Mouse (Mus musculus) ES-Bruce4 (cell line): ENCODE measurements around the gene Trim71.

Experiments used
- CTCF ChIP-seq: IDR thresholded peaks from one replicate; pipeline ENCODE4 v1.8.1; 2011; ENCODE audit warnings: low read depth, low read length
- EP300 ChIP-seq: IDR thresholded peaks from 2 replicates; pipeline ENCODE4 v1.6.1; 2011; ENCODE audit warnings: low read depth, low read length; ENCODE audit not compliant: insufficient read depth
- POLR2A ChIP-seq: IDR thresholded peaks from one replicate; pipeline ENCODE4 v1.8.1; 2011; ENCODE audit warnings: low read length; ENCODE audit not compliant: insufficient read depth

DNA sequence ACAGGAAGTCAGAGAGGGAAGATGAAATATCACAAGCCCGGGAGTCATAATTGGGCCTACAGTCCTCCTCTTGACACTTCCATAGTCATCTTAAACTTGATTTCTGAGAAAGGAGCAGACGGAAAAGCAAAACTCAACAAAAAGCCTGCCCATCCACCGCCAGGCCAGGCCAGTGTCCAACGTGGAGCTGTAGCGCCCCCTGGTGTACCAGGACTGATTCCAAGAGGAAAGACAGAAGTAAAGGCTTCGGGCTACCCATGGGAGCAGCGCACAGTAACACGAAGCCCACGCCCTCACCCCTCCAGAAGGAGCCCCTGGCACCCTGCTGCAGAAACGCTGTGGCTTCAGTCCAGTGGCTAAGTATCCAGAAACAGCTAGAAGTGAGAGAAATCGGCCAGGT is 66.0 kb downstream of the Trim71 start:
- TF ChIP-seq POLR2A (no peak), CTCF (peak; percentile 93), EP300 (peak; percentile 39; the same call in 1 of the 2 replicates)
